Mouse (Mus musculus) liver, embryonic 15.5 days (tissue): ENCODE data around the gene Ncapg. TPM values are rescaled to one million over a fixed set of nuclear protein-coding genes. Genes with fewer than 3 reads are reported as not detected.

Experiments used
- ATAC-seq: fragments of 200-750 bp; cut with Nextera tagmentation; 2 replicates; pipeline ENCODE4 v1.8.0; 2017; ENCODE audit warnings: moderate number of reproducible peaks, mild to moderate bottlenecking, moderate library complexity; ENCODE audit not compliant: insufficient read depth
- H3K27ac ChIP-seq: fragments of 300-500 bp; sonication (generic); replicated peaks from 2 replicates; pipeline ENCODE4 v1.5.1; 2015; ENCODE audit warnings: mild to moderate bottlenecking, inconsistent platforms
- H3K27me3 ChIP-seq: fragments of 300-500 bp; sonication (generic); 2 replicates; pipeline ENCODE4 v1.6.1; 2015; ENCODE audit warnings: mild to moderate bottlenecking, inconsistent platforms
- H3K36me3 ChIP-seq: fragments of 300-500 bp; sonication (generic); replicated peaks from 2 replicates; pipeline ENCODE4 v1.6.1; 2015; ENCODE audit warnings: moderate library complexity, mild to moderate bottlenecking, inconsistent platforms
- H3K4me1 ChIP-seq: fragments of 300-500 bp; sonication (generic); replicated peaks from 2 replicates; pipeline ENCODE4 v1.6.1; 2015; ENCODE audit warnings: inconsistent platforms
- H3K4me2 ChIP-seq: fragments of 300-500 bp; sonication (generic); 2 replicates; pipeline ENCODE4 v1.6.1; 2015; ENCODE audit warnings: moderate library complexity, mild to moderate bottlenecking, inconsistent platforms
- H3K4me3 ChIP-seq: fragments of 300-500 bp; sonication (generic); replicated peaks from 2 replicates; pipeline ENCODE4 v1.5.1; 2015; ENCODE audit warnings: mild to moderate bottlenecking, inconsistent platforms
- H3K9ac ChIP-seq: fragments of 300-500 bp; sonication (generic); 2 replicates; pipeline ENCODE4 v1.6.1; 2015; ENCODE audit warnings: moderate library complexity, mild to moderate bottlenecking, inconsistent platforms
- H3K9me3 ChIP-seq: fragments of 300-500 bp; sonication (generic); replicated peaks from 2 replicates; pipeline ENCODE4 v1.6.1; 2016; ENCODE audit warnings: inconsistent platforms
- WGBS: fragments of 180-500 bp; shearing (Covaris S2); methylation state at CpG from one replicate; pipeline ENCODE4 v1.1.7; 2015; ENCODE audit warnings: mixed read lengths; ENCODE audit not compliant: insufficient replicate concordance; 5-methylcytosine and 5-hydroxymethylcytosine counted together
- polyA plus RNA-seq: library from polyadenylated mRNA; unstranded; fragments of >200 nt; fragmentation: Nextera tagmentation; extraction: Ambion mirVana; gene quantifications from 2 replicates; pipeline ENCODE4 v1.2.1, GENCODE M21; 2015

Ncapg gene
- polyA plus RNA-seq, 1 experiment from 2014 or later, result 47.7 TPM

GRCm38 (mm10) chr5:45706811-45707210, 37.1 kb downstream of the Ncapg start:
- ATAC-seq, result no peak

GRCm38 (mm10) chr5:45709653-45710052, 39.9 kb downstream of the Ncapg start:
- no peak for ATAC-seq
- Histone ChIP-seq H3K36me3 (peaks cover 20% of the 10 kb centered on the region), H3K27me3 (no peaks in the 10 kb centered on the region), H3K4me3 (no peak overlapping the region), H3K9ac (no peak overlapping the region), H3K4me2 (no peak overlapping the region), H3K4me1 (no peaks in the 10 kb centered on the region), H3K9me3 (no peaks in the 10 kb centered on the region), H3K27ac (no peak overlapping the region)
- WGBS, result 74% methylated on average over 2 of the region's 2 CpGs

More at GRCm38 (mm10) chr5:45706811-45707210, 37.1 kb downstream of the Ncapg start:
- Histone ChIP-seq H3K4me3 (no peak overlapping the region), H3K4me1 (no peaks in the 10 kb centered on the region), H3K27me3 (no peaks in the 10 kb centered on the region), H3K4me2 (no peak overlapping the region), H3K36me3 (peaks cover 31% of the 10 kb centered on the region), H3K9me3 (no peaks in the 10 kb centered on the region), H3K9ac (no peak overlapping the region), H3K27ac (no peak overlapping the region)
- 68% methylated on average over 2 of the region's 2 CpGs for WGBS

GRCm38 (mm10) chr5:45718848-45719488, 49.2 kb downstream of the Ncapg start:
- ATAC-seq, result no peak
- H3K36me3 ChIP-seq, result no peaks in the 10 kb centered on the region
- 44% methylated on average over 6 of the region's 6 CpGs for WGBS

GRCm38 (mm10) chr5:45733751-45734150, 64.0 kb downstream of the Ncapg start:
- H3K4me1 ChIP-seq, result no peaks in the 10 kb centered on the region
- H3K4me3 ChIP-seq, result no peak overlapping the region
- ATAC-seq, result no peak
- no peak overlapping the region for H3K4me2 ChIP-seq
- no peak overlapping the region for H3K27ac ChIP-seq
- no peaks in the 10 kb centered on the region for H3K9me3 ChIP-seq
- 68% methylated on average over 2 of the region's 2 CpGs for WGBS
- H3K36me3 ChIP-seq, result peaks cover 6% of the 10 kb centered on the region
- no peaks in the 10 kb centered on the region for H3K27me3 ChIP-seq
- no peak overlapping the region for H3K9ac ChIP-seq

More at GRCm38 (mm10) chr5:45718848-45719488, 49.2 kb downstream of the Ncapg start:
- Histone ChIP-seq H3K9me3 (no peaks in the 10 kb centered on the region), H3K9ac (no peak overlapping the region), H3K27ac (no peak overlapping the region), H3K4me3 (no peak overlapping the region), H3K4me1 (no peaks in the 10 kb centered on the region), H3K27me3 (no peaks in the 10 kb centered on the region), H3K4me2 (no peak overlapping the region)

GRCm38 (mm10) chr5:45737911-45738310, 68.2 kb downstream of the Ncapg start:
- H3K4me3 ChIP-seq, result no peak overlapping the region
- H3K36me3 ChIP-seq, result peaks cover 6% of the 10 kb centered on the region
- H3K4me1 ChIP-seq, result no peaks in the 10 kb centered on the region
- H3K9me3 ChIP-seq, result no peaks in the 10 kb centered on the region
- ATAC-seq, result no peak
- H3K27me3 ChIP-seq, result no peaks in the 10 kb centered on the region
- no peak overlapping the region for H3K9ac ChIP-seq
- WGBS, result 73% methylated on average over 1 of the region's 1 CpGs
- no peak overlapping the region for H3K4me2 ChIP-seq
- no peak overlapping the region for H3K27ac ChIP-seq

Other genes with a start within 250 kb of the Ncapg start
- 85.3 and 101 TPM in 2 replicates for gene Qdpr, start 219.7 kb upstream of the Ncapg start, polyA plus RNA-seq
- gene Clrn2, start 216.2 kb upstream of the Ncapg start, polyA plus RNA-seq, result not detected in 2 replicates
- gene Lap3, start 176.5 kb upstream of the Ncapg start, polyA plus RNA-seq, result 37.3 and 39.1 TPM in 2 replicates
- gene Med28, start 149.7 kb upstream of the Ncapg start, polyA plus RNA-seq, result 82.1 and 92.2 TPM in 2 replicates
- 0.06 and 0.12 TPM in 2 replicates for gene Fam184b, start 30.3 kb upstream of the Ncapg start, polyA plus RNA-seq
- gene Lcorl, start 187.7 kb downstream of the Ncapg start, polyA plus RNA-seq, result 6.6 and 7.0 TPM in 2 replicates